Mouse (Mus musculus) forebrain, postnatal 0 days (tissue): Measurements from ENCODE around the gene Sox1. TPM values are rescaled to one million over a fixed set of nuclear protein-coding genes. Genes with fewer than 3 reads are reported as not detected.

Experiments
- ATAC-seq: fragments of 200-750 bp; cut with Nextera tagmentation; 2 replicates; pipeline ENCODE4 v1.8.0; 2017; ENCODE audit warnings: mild to moderate bottlenecking, moderate library complexity
- DNase-seq: peaks from one replicate; pipeline ENCODE4 v3.0.0-alpha.2; 2015
- H3K27ac ChIP-seq: fragments of 300-500 bp; sonication (generic); 2 replicates; pipeline ENCODE4 v1.5.1; 2014; ENCODE audit warnings: low read depth, mild to moderate bottlenecking, antibody characterized with exemption, low read length, moderate library complexity, mixed read lengths
- H3K27me3 ChIP-seq: fragments of 300-500 bp; sonication (generic); 2 replicates; pipeline ENCODE4 v1.6.1; 2014; ENCODE audit warnings: mild to moderate bottlenecking, low read length, mixed read lengths; ENCODE audit not compliant: insufficient read depth
- H3K36me3 ChIP-seq: fragments of 300-500 bp; sonication (generic); 2 replicates; pipeline ENCODE4 v1.6.1; 2014; ENCODE audit warnings: mild to moderate bottlenecking, moderate library complexity; ENCODE audit not compliant: insufficient read depth
- H3K4me1 ChIP-seq: fragments of 300-500 bp; sonication (generic); 2 replicates; pipeline ENCODE4 v1.6.1; 2014; ENCODE audit warnings: antibody characterized with exemption; ENCODE audit not compliant: insufficient read depth
- H3K4me2 ChIP-seq: fragments of 300-500 bp; sonication (generic); 2 replicates; pipeline ENCODE4 v1.6.1; 2014; ENCODE audit warnings: low read depth, mild to moderate bottlenecking, moderate library complexity
- H3K4me3 ChIP-seq: fragments of 300-500 bp; sonication (generic); 2 replicates; pipeline ENCODE4 v1.5.1; 2014; ENCODE audit warnings: low read depth, low read length, mixed read lengths
- H3K9ac ChIP-seq: fragments of 300-500 bp; sonication (generic); 2 replicates; pipeline ENCODE4 v1.6.1; 2014; ENCODE audit warnings: mild to moderate bottlenecking
- H3K9me3 ChIP-seq: fragments of 300-500 bp; sonication (generic); 2 replicates; pipeline ENCODE4 v1.6.1; 2016; ENCODE audit warnings: low read length
- CTCF ChIP-seq: sonication (generic); IDR thresholded peaks from 2 replicates; pipeline ENCODE4 v1.5.1; 2016; ENCODE audit warnings: antibody characterized with exemption, control low read depth, low read depth
- WGBS: fragments of 180-500 bp; shearing (Covaris S2); extraction: QIAGEN DNeasy Blood & Tissue Kit; methylation state at CpG from one replicate; pipeline ENCODE4 v1.1.7; 2014; 5-methylcytosine and 5-hydroxymethylcytosine counted together
- polyA plus RNA-seq: library from polyadenylated mRNA; unstranded; fragments of >200 nt; fragmentation: Nextera tagmentation; extraction: Ambion mirVana; gene quantifications from 2 replicates; pipeline ENCODE4 v1.2.1, GENCODE M21; 2015
- total RNA-seq: library from RNA; depleted of rRNA; stranded (reverse); fragments of >200 nt; gene quantifications from 2 replicates; pipeline ENCODE4 v1.2.3, GENCODE M21; 2014

Gene Sox1
- total and polyA plus RNA-seq, 2 experiments from 2014 or later: 4.3 to 36.5 TPM

- no peak for TF ChIP-seq CTCF
- H3K9ac ChIP-seq: peak overlapping the region; percentile 51; the same call in 1 of the 2 replicates
- whole genome bisulfite sequencing: 45% methylated on average over 6 of the region's 6 CpGs
- peak overlapping the region; percentile 67 for H3K4me2 ChIP-seq
- peaks cover 23% of the 10 kb centered on the region; the same call in 1 of the 2 replicates for H3K27me3 ChIP-seq
- H3K27ac ChIP-seq: peak overlapping the region; percentile 59; the same call in 1 of the 2 replicates
- H3K36me3 ChIP-seq: no peaks in the 10 kb centered on the region
- no peaks in the 10 kb centered on the region for H3K9me3 ChIP-seq
- H3K4me1 ChIP-seq: peaks cover 12% of the 10 kb centered on the region
- DNase-seq: no peak
- H3K4me3 ChIP-seq: no peak overlapping the region
- ATAC-seq: no peak
Observed at GRCm38 (mm10) chr8:12431738-12432055, 36.6 kb downstream of the Sox1 start.

- 21% methylated on average over 7 of the region's 7 CpGs for WGBS
- H3K36me3 ChIP-seq: no peaks in the 10 kb centered on the region
- peak; percentile 30 for ATAC-seq
- TF ChIP-seq CTCF: no peak
- no peak overlapping the region for H3K9ac ChIP-seq
- H3K27ac ChIP-seq: no peak overlapping the region; the same call in 1 of the 2 replicates
- peak; percentile 42 for DNase-seq
- H3K4me1 ChIP-seq: peaks cover 12% of the 10 kb centered on the region
- H3K9me3 ChIP-seq: no peaks in the 10 kb centered on the region
- H3K4me3 ChIP-seq: no peak overlapping the region
- no peak overlapping the region for H3K4me2 ChIP-seq
- H3K27me3 ChIP-seq: peaks cover 23% of the 10 kb centered on the region; the same call in 1 of the 2 replicates
Observed at GRCm38 (mm10) chr8:12432546-12432945, 37.5 kb downstream of the Sox1 start.

- ATAC-seq: no peak
Observed at GRCm38 (mm10) chr8:12434771-12435170, 39.7 kb downstream of the Sox1 start.

GRCm38 (mm10) chr8:12438021-12438420 lies 42.9 kb downstream of the Sox1 start:
- H3K27ac ChIP-seq: no peak overlapping the region
- ATAC-seq (no peak), DNase-seq (no peak)
- no peak overlapping the region for H3K9ac ChIP-seq
- H3K36me3 ChIP-seq: no peaks in the 10 kb centered on the region
- no peak overlapping the region for H3K4me2 ChIP-seq
- no peak for TF ChIP-seq CTCF
- H3K4me1 ChIP-seq: no peaks in the 10 kb centered on the region
- H3K9me3 ChIP-seq: no peaks in the 10 kb centered on the region
- H3K27me3 ChIP-seq: peaks cover 4% of the 10 kb centered on the region; the same call in 1 of the 2 replicates
- H3K4me3 ChIP-seq: no peak overlapping the region
- 96% methylated on average over 6 of the region's 6 CpGs for whole genome bisulfite sequencing

More at GRCm38 (mm10) chr8:12434771-12435170, 39.7 kb downstream of the Sox1 start:
- no peaks in the 10 kb centered on the region for H3K36me3 ChIP-seq
- no peak overlapping the region for H3K9ac ChIP-seq
- no peak overlapping the region for H3K4me3 ChIP-seq
- no peak for TF ChIP-seq CTCF
- H3K27ac ChIP-seq: no peak overlapping the region
- no peak overlapping the region for H3K4me2 ChIP-seq
- no peaks in the 10 kb centered on the region for H3K9me3 ChIP-seq
- DNase-seq: no peak
- WGBS: 28% methylated on average over 3 of the region's 3 CpGs
- peaks cover 6% of the 10 kb centered on the region for H3K4me1 ChIP-seq
- H3K27me3 ChIP-seq: peaks cover 16% of the 10 kb centered on the region; the same call in 1 of the 2 replicates

- no peaks in the 10 kb centered on the region for H3K9me3 ChIP-seq
- peak; percentile 93 for ATAC-seq
- H3K4me1 ChIP-seq: no peaks in the 10 kb centered on the region
- H3K4me3 ChIP-seq: no peak overlapping the region
- no peak overlapping the region for H3K4me2 ChIP-seq
- no peak overlapping the region for H3K9ac ChIP-seq
- 31% methylated on average over 4 of the region's 4 CpGs for WGBS
- H3K27ac ChIP-seq: no peak overlapping the region
- DNase-seq: peak; percentile 49
- H3K36me3 ChIP-seq: no peaks in the 10 kb centered on the region
- H3K27me3 ChIP-seq: no peaks in the 10 kb centered on the region
- TF ChIP-seq CTCF: no peak
Observed at GRCm38 (mm10) chr8:12439044-12439443, 43.9 kb downstream of the Sox1 start.

- no peaks in the 10 kb centered on the region for H3K27me3 ChIP-seq
- ATAC-seq: no peak
- H3K27ac ChIP-seq: no peak overlapping the region
- H3K36me3 ChIP-seq: no peaks in the 10 kb centered on the region
- H3K4me2 ChIP-seq: no peak overlapping the region
- no peak overlapping the region for H3K4me3 ChIP-seq
- H3K9me3 ChIP-seq: no peaks in the 10 kb centered on the region
- no peak overlapping the region for H3K9ac ChIP-seq
- no peak for DNase-seq
- WGBS: 91% methylated on average over 10 of the region's 10 CpGs
- TF ChIP-seq CTCF: no peak
- no peaks in the 10 kb centered on the region for H3K4me1 ChIP-seq
Observed at GRCm38 (mm10) chr8:12439846-12440245, 44.8 kb downstream of the Sox1 start.

GRCm38 (mm10) chr8:12440997-12441396 lies 45.9 kb downstream of the Sox1 start:
- Histone ChIP-seq H3K9ac (no peak overlapping the region), H3K4me3 (no peak overlapping the region), H3K9me3 (no peaks in the 10 kb centered on the region), H3K27ac (no peak overlapping the region), H3K4me1 (no peaks in the 10 kb centered on the region; the same call in 1 of the 2 replicates), H3K27me3 (no peaks in the 10 kb centered on the region), H3K36me3 (no peaks in the 10 kb centered on the region), H3K4me2 (no peak overlapping the region)
- WGBS: 87% methylated on average over 4 of the region's 4 CpGs
- no peak for TF ChIP-seq CTCF
- no peak for DNase-seq
- ATAC-seq: no peak
